Mouse (Mus musculus) heart, postnatal 0 days (tissue): ENCODE results near the gene Tagln3. TPM values are rescaled to one million over a fixed set of nuclear protein-coding genes. Genes with fewer than 3 reads are reported as not detected.
A peak's percentile ranks its signal among the peaks of the same experiment; 100 is the strongest.

ENCODE experiments used
- ATAC-seq: fragments of 200-750 bp; cut with Nextera tagmentation; 2 replicates; pipeline ENCODE4 v1.8.0; 2017; ENCODE audit warnings: low read depth, moderate number of reproducible peaks, moderate library complexity; ENCODE audit not compliant: insufficient read depth
- DNase-seq: peaks from one replicate; pipeline ENCODE4 v3.0.0-alpha.2; 2016; ENCODE audit warnings: low spot score
- H3K27ac ChIP-seq: fragments of 300-500 bp; sonication (generic); 2 replicates; pipeline ENCODE4 v1.5.1; 2014; ENCODE audit warnings: low read depth, mild to moderate bottlenecking
- H3K27me3 ChIP-seq: fragments of 300-500 bp; sonication (generic); 2 replicates; pipeline ENCODE4 v1.6.1; 2014; ENCODE audit warnings: low read length, mixed read lengths; ENCODE audit not compliant: control insufficient read depth, insufficient read depth
- H3K36me3 ChIP-seq: fragments of 300-500 bp; sonication (generic); replicated peaks from 2 replicates; pipeline ENCODE4 v1.6.1; 2014; ENCODE audit warnings: low read length, mixed read lengths; ENCODE audit not compliant: control insufficient read depth, insufficient read depth
- H3K4me1 ChIP-seq: fragments of 300-500 bp; sonication (generic); 2 replicates; pipeline ENCODE4 v1.6.1; 2014; ENCODE audit warnings: antibody characterized with exemption; ENCODE audit not compliant: control insufficient read depth, insufficient read depth
- H3K4me2 ChIP-seq: fragments of 300-500 bp; sonication (generic); 2 replicates; pipeline ENCODE4 v1.6.1; 2014; ENCODE audit warnings: low read depth, mild to moderate bottlenecking, low read length, moderate library complexity
- H3K4me3 ChIP-seq: fragments of 300-500 bp; sonication (generic); 2 replicates; pipeline ENCODE4 v1.5.1; 2014; ENCODE audit warnings: low read depth, low read length
- H3K9ac ChIP-seq: fragments of 300-500 bp; sonication (generic); replicated peaks from 2 replicates; pipeline ENCODE4 v1.6.1; 2014; ENCODE audit warnings: low read depth, low read length, mixed read lengths
- H3K9me3 ChIP-seq: fragments of 300-500 bp; sonication (generic); replicated peaks from 2 replicates; pipeline ENCODE4 v1.6.1; 2016; ENCODE audit warnings: low read length; ENCODE audit not compliant: control insufficient read depth
- CTCF ChIP-seq: IDR thresholded peaks from 2 replicates; pipeline ENCODE4 v1.5.1; 2016; ENCODE audit warnings: antibody characterized with exemption, control low read depth, low read depth
- EP300 ChIP-seq: IDR thresholded peaks from 2 replicates; pipeline ENCODE4 v1.6.1; 2016; ENCODE audit warnings: antibody characterized with exemption, low read depth
- WGBS: fragments of 180-500 bp; shearing (Covaris S2); extraction: QIAGEN DNeasy Blood & Tissue Kit; methylation state at CpG from one replicate; pipeline ENCODE4 v1.1.7; 2014; 5-methylcytosine and 5-hydroxymethylcytosine counted together
- polyA plus RNA-seq: library from polyadenylated mRNA; unstranded; fragments of >200 nt; fragmentation: Nextera tagmentation; extraction: Ambion mirVana; gene quantifications from 2 replicates; pipeline ENCODE4 v1.2.1, GENCODE M21; 2015
- total RNA-seq: library from RNA; depleted of rRNA; stranded (reverse); fragments of >200 nt; gene quantifications from 2 replicates; pipeline ENCODE4 v1.2.3, GENCODE M21; 2014; ENCODE audit warnings: low replicate concordance

The Tagln3 gene
- total and polyA plus RNA-seq, 2 experiments from 2014 or later, result 0.57 to 1.3 TPM

- DNase-seq (peak; percentile 88), ATAC-seq (peak; percentile 78)
- 32% methylated on average over 9 of the region's 9 CpGs for WGBS
- no peak overlapping the region for H3K9ac ChIP-seq
- H3K36me3 ChIP-seq, result peaks cover 46% of the 10 kb centered on the region
- H3K9me3 ChIP-seq, result no peaks in the 10 kb centered on the region
- no peak overlapping the region for H3K4me3 ChIP-seq
- no peak overlapping the region for H3K4me2 ChIP-seq
- TF ChIP-seq CTCF (peak; percentile 73), EP300 (no peak)
- no peaks in the 10 kb centered on the region for H3K4me1 ChIP-seq
- H3K27me3 ChIP-seq, result no peaks in the 10 kb centered on the region
- H3K27ac ChIP-seq, result peak overlapping the region; percentile 81; the same call in 1 of the 2 replicates
These were observed 32.4 kb upstream of the Tagln3 start for GRCm38 (mm10) chr16:45756855-45757254.

- H3K4me1 ChIP-seq, result peaks cover 6% of the 10 kb centered on the region; the same call in 1 of the 2 replicates
- TF ChIP-seq CTCF (no peak), EP300 (no peak)
- WGBS, result 71% methylated on average over 4 of the region's 4 CpGs
- H3K27ac ChIP-seq, result peak overlapping the region; percentile 90
- H3K9me3 ChIP-seq, result no peaks in the 10 kb centered on the region
- no peak overlapping the region for H3K9ac ChIP-seq
- H3K4me3 ChIP-seq, result 0 out of 2 replicates have a peak overlapping the region, but pooled peaks have one; percentile 67
- DNase-seq (no peak), ATAC-seq (no peak)
- H3K36me3 ChIP-seq, result peaks cover 23% of the 10 kb centered on the region
- H3K4me2 ChIP-seq, result no peak overlapping the region
- H3K27me3 ChIP-seq, result no peaks in the 10 kb centered on the region
These were observed 19.3 kb upstream of the Tagln3 start for GRCm38 (mm10) chr16:45743591-45744144.

- under 1% methylated on average over 51 of the region's 51 CpGs for WGBS
- H3K9me3 ChIP-seq, result no peaks in the 10 kb centered on the region
- peak within 1 kb of the TSS; percentile 81 for H3K9ac ChIP-seq
- peak; percentile 99 for ATAC-seq
- TF ChIP-seq CTCF (no peak), EP300 (0 out of 2 replicates have a peak, but pooled peaks have one; percentile 77)
- DNase-seq, result peak; percentile 93
- H3K36me3 ChIP-seq, result peaks cover 15% of the 10 kb centered on the region
- peaks cover 8% of the 10 kb centered on the region for H3K4me1 ChIP-seq
- peak within 1 kb of the TSS; percentile 83 for H3K4me2 ChIP-seq
- H3K27me3 ChIP-seq, result no peaks in the 10 kb centered on the region
- H3K4me3 ChIP-seq, result peak within 1 kb of the TSS; percentile 67
- H3K27ac ChIP-seq, result peak within 1 kb of the TSS; percentile 90
These were observed 18.4 kb upstream of the Tagln3 start, which contains the start of gene Abhd10 for GRCm38 (mm10) chr16:45742615-45743476. Gene Abhd10, minus strand, starts transcription at chr16:45742955.

DNA sequence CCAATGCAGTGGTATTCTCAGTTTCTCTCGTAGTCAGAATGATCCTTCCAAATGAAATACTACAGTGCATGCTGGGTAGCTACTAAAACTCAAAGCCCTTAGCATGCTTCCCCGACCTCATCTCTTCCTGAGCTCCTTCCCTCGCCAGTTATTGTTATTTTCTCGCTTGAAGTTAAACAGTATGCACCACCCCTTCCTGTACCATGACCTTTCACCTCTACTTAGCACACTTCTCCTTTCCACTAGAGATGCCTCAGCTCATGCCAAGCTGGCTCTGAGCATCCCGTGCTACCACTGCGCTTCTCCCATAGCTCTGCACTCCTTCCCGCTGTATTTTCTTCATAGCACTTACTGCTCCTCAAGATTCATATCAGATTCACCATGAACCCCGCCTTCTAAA lies 13.5 kb upstream of the Tagln3 start:
- 73% methylated on average over 8 of the region's 8 CpGs for WGBS
- DNase-seq, result no peak
- Histone ChIP-seq H3K4me3 (no peak overlapping the region), H3K27me3 (no peaks in the 10 kb centered on the region), H3K27ac (no peak overlapping the region), H3K4me2 (no peak overlapping the region), H3K4me1 (peaks cover 4% of the 10 kb centered on the region; the same call in 1 of the 2 replicates), H3K9me3 (no peaks in the 10 kb centered on the region), H3K9ac (no peak overlapping the region), H3K36me3 (peaks cover 36% of the 10 kb centered on the region)
- ATAC-seq, result no peak
- TF ChIP-seq CTCF (no peak), EP300 (no peak)

GRCm38 (mm10) chr16:45736724-45737123 lies 12.3 kb upstream of the Tagln3 start:
- Histone ChIP-seq H3K36me3 (peaks cover 47% of the 10 kb centered on the region), H3K9me3 (no peaks in the 10 kb centered on the region), H3K4me2 (no peak overlapping the region), H3K9ac (no peak overlapping the region), H3K4me3 (no peak overlapping the region), H3K27me3 (no peaks in the 10 kb centered on the region), H3K27ac (no peak overlapping the region), H3K4me1 (peaks cover 4% of the 10 kb centered on the region; the same call in 1 of the 2 replicates)
- WGBS, result 90% methylated on average over 3 of the region's 3 CpGs
- ATAC-seq (no peak), DNase-seq (no peak)
- TF ChIP-seq EP300, result no peak
- no peak for TF ChIP-seq CTCF
